Mouse (Mus musculus) frontal cortex, postnatal 10 days (tissue): ENCODE measurements around the gene Sh3bp4.

Experiments used
- DNase-seq, 2 experiments: peaks; one replicate each; pipeline ENCODE4 v3.0.0; 2022; ENCODE audit warnings: low spot score in 2 of 2, mixed read lengths in 1 of 2

The Sh3bp4 gene

GRCm38 (mm10) chr1:89127163-89127562, 56.9 kb downstream of the Sh3bp4 start:
- no peak for DNase-seq

- peak; percentile 27 to 54 for DNase-seq
These were observed 60.2 kb downstream of the Sh3bp4 start for GRCm38 (mm10) chr1:89130429-89130828.

- DNase-seq = no peak
These were observed 60.9 kb downstream of the Sh3bp4 start for GRCm38 (mm10) chr1:89131018-89131540.

- no peak for DNase-seq
These were observed 61.5 kb downstream of the Sh3bp4 start for GRCm38 (mm10) chr1:89131707-89132106.

GRCm38 (mm10) chr1:89133266-89133665, 63.1 kb downstream of the Sh3bp4 start:
- DNase-seq = no peak

- no peak for DNase-seq
These were observed 63.5 kb downstream of the Sh3bp4 start for GRCm38 (mm10) chr1:89133717-89134116.

- DNase-seq = peak in 1 of 2 experiments; percentile 45
These were observed 66.0 kb downstream of the Sh3bp4 start for GRCm38 (mm10) chr1:89136089-89136811.

GRCm38 (mm10) chr1:89137086-89137816, 67.0 kb downstream of the Sh3bp4 start:
- peak; percentile 32 to 64 for DNase-seq

- DNase-seq = peak in 1 of 2 experiments; percentile 31
These were observed 68.1 kb downstream of the Sh3bp4 start for GRCm38 (mm10) chr1:89138316-89138715.

GRCm38 (mm10) chr1:89140113-89140512, 69.9 kb downstream of the Sh3bp4 start:
- no peak for DNase-seq

- DNase-seq = no peak
These were observed 80.9 kb downstream of the Sh3bp4 start for GRCm38 (mm10) chr1:89151071-89151470.

- DNase-seq = no peak
These were observed 82.4 kb downstream of the Sh3bp4 start for GRCm38 (mm10) chr1:89152576-89152975.

GRCm38 (mm10) chr1:89153203-89153602, 83.0 kb downstream of the Sh3bp4 start:
- DNase-seq = no peak

GRCm38 (mm10) chr1:89163483-89163882, 93.3 kb downstream of the Sh3bp4 start:
- DNase-seq = no peak

GRCm38 (mm10) chr1:89164281-89164680, 94.1 kb downstream of the Sh3bp4 start:
- no peak for DNase-seq

- no peak for DNase-seq
These were observed 94.5 kb downstream of the Sh3bp4 start for GRCm38 (mm10) chr1:89164685-89165084.

GRCm38 (mm10) chr1:89166814-89167249, 96.6 kb downstream of the Sh3bp4 start:
- no peak for DNase-seq

- DNase-seq = peak in 1 of 2 experiments; percentile 43
These were observed 101.1 kb downstream of the Sh3bp4 start for GRCm38 (mm10) chr1:89171275-89171767.

GRCm38 (mm10) chr1:89174621-89175020, 104.4 kb downstream of the Sh3bp4 start:
- DNase-seq = no peak

GRCm38 (mm10) chr1:89175355-89175754, 105.1 kb downstream of the Sh3bp4 start:
- DNase-seq = no peak

- no peak for DNase-seq
These were observed 113.1 kb downstream of the Sh3bp4 start for GRCm38 (mm10) chr1:89183261-89183831.

- DNase-seq = no peak
These were observed 114.0 kb downstream of the Sh3bp4 start for GRCm38 (mm10) chr1:89184111-89184785.
